ENCODE assay signal across 12 mouse cellular contexts in the genomic region with DNA sequence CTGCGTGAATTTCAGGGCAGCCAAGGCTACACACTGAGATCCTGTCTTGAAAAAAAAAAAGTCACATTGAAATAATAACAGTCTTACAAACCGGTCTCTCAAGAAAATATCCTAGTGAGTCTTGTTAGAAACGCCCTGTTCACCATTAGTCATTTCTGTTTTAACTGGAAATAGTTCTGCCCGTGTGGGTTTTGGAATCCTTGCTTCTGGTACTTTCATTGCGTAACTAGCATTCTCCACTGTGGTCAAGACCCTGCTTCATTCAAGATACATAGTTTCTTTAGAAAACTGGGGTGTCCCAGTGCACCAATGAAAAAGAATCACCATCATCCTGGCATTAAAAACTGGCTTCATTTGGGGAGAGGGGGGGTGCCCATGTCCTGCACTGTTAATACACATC. TPM values are rescaled to one million over a fixed set of nuclear protein-coding genes. Genes with fewer than 3 reads are reported as not detected.
DNase-seq lines count a peak whose midpoint lies in the region; ATAC-seq and TF ChIP-seq lines count a peak whose summit lies in the region.
"Had no signal": no experiment of that assay in that cellular context is flagged by ENCODE, and none has a peak within 500 bp of the region (broad histone marks: within the 10 kb centered on the region; RNA-seq: fewer than 3 reads in every experiment).

No protein-coding gene starts in this region.

- no peak for TF ChIP-seq POLR2A in myocyte (IDR thresholded peaks at IDR 0.05; ENCODE audit: insufficient read length, low read depth)

- H3K4me3 ChIP-seq in heart, embryonic 15.5 days = no peak overlapping the region
- H3K4me3 ChIP-seq in lung, embryonic 14.5 days (ENCODE audit: low read depth, low read length) = no peak overlapping the region
- H3K4me3 ChIP-seq in C2C12 (ENCODE audit: insufficient read depth, poor library complexity, severe bottlenecking) (no peak overlapping the region), myocyte (no peak overlapping the region)

- no peaks in the 10 kb centered on the region for H3K79me2 ChIP-seq in C2C12 (ENCODE audit: control insufficient read depth, insufficient read depth)
- H3K79me2 ChIP-seq in myocyte (ENCODE audit: control insufficient read depth, insufficient read depth) = no peaks in the 10 kb centered on the region

- H3K4me1 ChIP-seq in heart, embryonic 15.5 days (replicated peaks) = peaks cover 26% of the 10 kb centered on the region
- no peaks in the 10 kb centered on the region for H3K4me1 ChIP-seq in lung, embryonic 14.5 days (ENCODE audit: insufficient read depth)
- H3K4me1 ChIP-seq: hindbrain, embryonic 12.5 days; stomach, embryonic 15.5 days had no signal

- no peaks in the 10 kb centered on the region for H3K9me3 ChIP-seq in heart, embryonic 15.5 days (replicated peaks)
- no peaks in the 10 kb centered on the region for H3K9me3 ChIP-seq in lung, embryonic 14.5 days (ENCODE audit: low read depth, low read length)
- H3K9me3 ChIP-seq: hindbrain, embryonic 12.5 days; limb, embryonic 13.5 days; stomach, embryonic 15.5 days had no signal

- no peak for ATAC-seq in heart, embryonic 15.5 days (replicated peaks; ENCODE audit: insufficient number of reproducible peaks, insufficient read depth, low FRiP score, low read depth)
- ATAC-seq in lung, embryonic 14.5 days (ENCODE audit: insufficient read depth) = no peak

- 60% methylated on average over 5 of the region's 5 CpGs for WGBS in heart, embryonic 15.5 days
- WGBS in lung, embryonic 14.5 days = 53% methylated on average over 5 of the region's 5 CpGs

- no peak overlapping the region for H3K9ac ChIP-seq in heart, embryonic 15.5 days
- H3K9ac ChIP-seq in lung, embryonic 14.5 days = no peak overlapping the region
- H3K9ac ChIP-seq: stomach, embryonic 15.5 days had no signal

- H3K27me3 ChIP-seq in heart, embryonic 15.5 days = no peaks in the 10 kb centered on the region
- no peaks in the 10 kb centered on the region for H3K27me3 ChIP-seq in lung, embryonic 14.5 days (ENCODE audit: insufficient read depth, low read length)
- H3K27me3 ChIP-seq in C2C12 (ENCODE audit: control insufficient read depth, insufficient read depth, insufficient read length) (no peaks in the 10 kb centered on the region), myocyte (ENCODE audit: control insufficient read depth, insufficient read depth, insufficient read length) (no peaks in the 10 kb centered on the region)
- H3K27me3 ChIP-seq: hindbrain, embryonic 12.5 days; limb, embryonic 13.5 days; stomach, embryonic 15.5 days had no signal

- no peak overlapping the region for H3K27ac ChIP-seq in heart, embryonic 15.5 days
- H3K27ac ChIP-seq in lung, embryonic 14.5 days (ENCODE audit: low read depth) = no peak overlapping the region

- intact Hi-C loops in heart, postnatal 14 days (cut with DNase I) = loop anchor here (2.0 to 5.0 kb wide), 2 partner anchors 59 to 94 kb away; no protein-coding TSS in a partner anchor
- intact Hi-C loops in left cerebral cortex, postnatal 4 days (cut with DNase I) = no loop called here

- DNase-seq in heart, postnatal 14 days = no peak
- no peak for DNase-seq in lung, embryonic 14.5 days
- DNase-seq in lung, adult 18-20 months = no peak
- no peak for DNase-seq in left cerebral cortex, postnatal 4 days
- DNase-seq: kidney, adult 11 months; right cerebral cortex, adult 18-20 months had no signal

- peaks cover 12% of the 10 kb centered on the region; the same call in 1 of the 2 replicates for H3K36me3 ChIP-seq in heart, embryonic 15.5 days
- no peaks in the 10 kb centered on the region for H3K36me3 ChIP-seq in lung, embryonic 14.5 days (ENCODE audit: insufficient read depth)
- no peaks in the 10 kb centered on the region for H3K36me3 ChIP-seq in C2C12 (ENCODE audit: control insufficient read depth, insufficient read depth)
- no peaks in the 10 kb centered on the region for H3K36me3 ChIP-seq in myocyte (ENCODE audit: control insufficient read depth, insufficient read depth)
- H3K36me3 ChIP-seq: hindbrain, embryonic 12.5 days; limb, embryonic 13.5 days; stomach, embryonic 15.5 days had no signal

- H3K79me3 ChIP-seq in C2C12 (ENCODE audit: low read depth) = no peaks in the 10 kb centered on the region

- H3K4me2 ChIP-seq in heart, embryonic 15.5 days = 0 out of 2 replicates have a peak overlapping the region, but pooled peaks have one; percentile 82
- 0 out of 2 replicates have a peak overlapping the region, but pooled peaks have one; percentile 73 for H3K4me2 ChIP-seq in lung, embryonic 14.5 days
- H3K4me2 ChIP-seq in myocyte (ENCODE audit: low read depth) = no peak overlapping the region

- no peak for TF ChIP-seq CTCF in lung, embryonic 14.5 days (IDR thresholded peaks at IDR 0.05; ENCODE audit: low read depth)
- TF ChIP-seq CTCF in C2C12 (IDR thresholded peaks at IDR 0.05; ENCODE audit: control insufficient read depth, insufficient read depth, insufficient read length) = no peak

- no peak overlapping the region for H3ac ChIP-seq in C2C12 (ENCODE audit: control insufficient read depth, insufficient read length, low read depth)
- no peak overlapping the region for H3ac ChIP-seq in myocyte (ENCODE audit: control insufficient read depth, insufficient read length)

TF ChIP-seq in C2C12, 6 proteins besides CTCF, POLR2A, EP300 and RAD21:
- TF ChIP-seq MAX (IDR thresholded peaks at IDR 0.05) (no peak), FOSL1 (IDR thresholded peaks at IDR 0.05; ENCODE audit: insufficient read depth, low read length, poor library complexity, severe bottlenecking) (no peak), MYOG (IDR thresholded peaks at IDR 0.05; ENCODE audit: control insufficient read depth, extremely low read depth, insufficient read length) (no peak), USF1 (IDR thresholded peaks at IDR 0.05; ENCODE audit: low read depth) (no peak), MYOD1 (IDR thresholded peaks at IDR 0.05; ENCODE audit: control insufficient read depth, insufficient read length, low read depth) (no peak), CEBPB (IDR thresholded peaks at IDR 0.05; ENCODE audit: low read depth) (peak; percentile 73)

TF ChIP-seq in myocyte, 11 proteins besides CTCF, POLR2A, EP300 and RAD21:
- TF ChIP-seq MYOD1 (IDR thresholded peaks at IDR 0.05; ENCODE audit: control insufficient read depth in 1 of 3, insufficient read length in 2 of 3, low read depth in 2 of 3) (no peak), REST (IDR thresholded peaks at IDR 0.05; ENCODE audit: insufficient read depth, insufficient read length) (no peak), TCF12 (IDR thresholded peaks at IDR 0.05; ENCODE audit: insufficient read depth, poor library complexity, severe bottlenecking) (no peak), CEBPB (IDR thresholded peaks at IDR 0.05; ENCODE audit: insufficient read depth, poor library complexity, severe bottlenecking) (0 out of 2 replicates have a peak, but pooled peaks have one; percentile 23)

RNA-seq across cellular contexts. Expression of a gene that starts 9.4 kb away (rescaled TPM):
- polyA plus RNA-seq in heart, embryonic 15.5 days (2015; fragmentation: Nextera tagmentation; extraction: Ambion mirVana) = 89.9 and 105 TPM in 2 replicates
- total RNA-seq in heart, postnatal 14 days (2021) = 10 to 100 TPM; 33.3 to 34.1 TPM
- 208 and 220 TPM in 2 replicates for polyA plus RNA-seq in lung, embryonic 14.5 days (2014; fragmentation: Nextera tagmentation; extraction: Ambion mirVana)
- polyA plus RNA-seq in C2C12 (2012; fragmentation: generic; extraction: Trizol) (32.1 TPM), myocyte (2012; fragmentation: generic; extraction: Trizol) (11.8 TPM)
- total RNA-seq in left cerebral cortex, postnatal 4 days (2021) = 10 to 100 TPM; 73.1 to 74.3 TPM
